Mouse (Mus musculus) heart, adult 18-20 months (tissue): ENCODE data around the gene E130218I03Rik. TPM values are rescaled to one million over a fixed set of nuclear protein-coding genes. Genes with fewer than 3 reads are reported as not detected.
"Not testable (repeated sequence)": the region's sequence is repeated elsewhere in the genome, so short reads cannot be mapped to it uniquely, and the experiment has no call there.

Source experiments
- DNase-seq, 2 experiments: peaks; one replicate each; pipeline ENCODE4 v3.0.0; 2021 to 2022; ENCODE audit warnings: mixed read lengths in 1 of 2
- total RNA-seq, 2 experiments: library from RNA; stranded (reverse); gene quantifications; 2 replicates each; pipeline ENCODE4 v1.2.3; 2021

Gene E130218I03Rik
- total RNA-seq, 2 experiments from 2014 or later: not detected

GRCm38 (mm10) chr4:134252131-134252910, 8.9 kb downstream of the E130218I03Rik start:
- peak; percentile 38 to 51 for DNase-seq

- DNase-seq: peak in 1 of 2 experiments; percentile 20
These were observed 9.7 kb downstream of the E130218I03Rik start for GRCm38 (mm10) chr4:134252911-134253721.

- DNase-seq: peak; percentile 44 to 63
These were observed 10.4 kb downstream of the E130218I03Rik start, which contains the start of gene Grrp1 for GRCm38 (mm10) chr4:134253722-134254324. Gene Grrp1 (minus strand): TSS chr4:134254106.

GRCm38 (mm10) chr4:134254835-134255234, 11.4 kb downstream of the E130218I03Rik start:
- DNase-seq: no peak

GRCm38 (mm10) chr4:134255854-134256253, 12.4 kb downstream of the E130218I03Rik start:
- peak; percentile 37 to 51 for DNase-seq

GRCm38 (mm10) chr4:134256407-134257197, 13.1 kb downstream of the E130218I03Rik start:
- peak; percentile 65 to 77 for DNase-seq

- DNase-seq: peak in 1 of 2 experiments; percentile 36
These were observed 13.9 kb downstream of the E130218I03Rik start for GRCm38 (mm10) chr4:134257198-134258009.

- no peak for DNase-seq
These were observed 14.9 kb downstream of the E130218I03Rik start for GRCm38 (mm10) chr4:134258354-134258753.

- DNase-seq: peak; percentile 51 to 82
These were observed 19.7 kb downstream of the E130218I03Rik start for GRCm38 (mm10) chr4:134263191-134263590.

GRCm38 (mm10) chr4:134265860-134266585, 22.6 kb downstream of the E130218I03Rik start:
- DNase-seq: no peak

GRCm38 (mm10) chr4:134268102-134268655, 24.7 kb downstream of the E130218I03Rik start:
- no peak for DNase-seq

GRCm38 (mm10) chr4:134269622-134270021, 26.2 kb downstream of the E130218I03Rik start:
- not testable (repeated sequence) for DNase-seq

- no peak for DNase-seq
These were observed 28.5 kb downstream of the E130218I03Rik start for GRCm38 (mm10) chr4:134271979-134272378.

GRCm38 (mm10) chr4:134272731-134273416, 29.4 kb downstream of the E130218I03Rik start:
- no peak for DNase-seq

GRCm38 (mm10) chr4:134273417-134274345, 30.2 kb downstream of the E130218I03Rik start:
- peak in 1 of 2 experiments; percentile 36 for DNase-seq

- DNase-seq: no peak
These were observed 41.5 kb downstream of the E130218I03Rik start for GRCm38 (mm10) chr4:134284942-134285341.

GRCm38 (mm10) chr4:134286226-134287167, 43.0 kb downstream of the E130218I03Rik start:
- no peak for DNase-seq
